Mouse (Mus musculus) lung, postnatal 36 days (tissue): ENCODE results near the gene Dph3.
A peak's percentile ranks its signal among the peaks of the same experiment; 100 is the strongest.

Source experiments
- DNase-seq: peaks from one replicate; pipeline ENCODE4 v3.0.0; 2022; ENCODE audit warnings: mixed read lengths

Gene Dph3

DNA sequence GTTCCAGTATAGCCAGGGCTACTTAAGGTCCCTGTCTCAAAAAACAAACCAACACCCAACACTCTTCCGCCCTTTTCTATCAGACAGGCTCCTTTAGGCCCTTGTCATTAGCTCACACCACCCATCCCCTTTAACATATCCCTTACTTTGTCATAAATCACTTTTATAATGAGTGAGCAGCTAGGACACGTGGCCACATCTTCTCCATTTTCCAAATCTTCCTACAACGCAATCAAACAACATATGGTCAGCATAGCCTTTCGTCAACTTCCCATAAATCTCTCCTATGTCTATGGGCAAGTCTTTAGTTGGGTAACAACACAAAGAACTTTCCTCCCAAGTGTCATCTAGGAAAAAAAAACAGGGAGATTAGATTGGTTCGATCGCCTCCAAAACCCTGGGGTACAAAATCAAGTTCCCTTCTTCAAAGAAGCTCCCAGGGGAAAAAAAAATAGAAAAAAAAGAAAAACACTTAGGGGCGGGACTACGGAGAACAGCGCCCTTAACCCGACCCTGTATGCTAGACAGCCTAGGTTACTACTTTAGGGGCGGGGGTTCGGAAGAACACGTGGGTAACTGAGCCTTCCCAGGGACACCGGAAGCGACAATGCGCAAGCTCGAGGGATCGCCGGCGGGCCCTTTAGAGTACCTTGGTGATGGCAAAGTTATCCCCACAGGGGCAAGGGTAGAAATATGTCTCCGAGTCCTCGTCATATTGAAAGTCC lies 606 bp downstream of the Dph3 start, which contains the start of gene Oxnad1:
TSS of gene Oxnad1 (plus strand) at position 614 of the 725 bp plus-strand sequence.
- DNase-seq: peak; percentile 94

DNA sequence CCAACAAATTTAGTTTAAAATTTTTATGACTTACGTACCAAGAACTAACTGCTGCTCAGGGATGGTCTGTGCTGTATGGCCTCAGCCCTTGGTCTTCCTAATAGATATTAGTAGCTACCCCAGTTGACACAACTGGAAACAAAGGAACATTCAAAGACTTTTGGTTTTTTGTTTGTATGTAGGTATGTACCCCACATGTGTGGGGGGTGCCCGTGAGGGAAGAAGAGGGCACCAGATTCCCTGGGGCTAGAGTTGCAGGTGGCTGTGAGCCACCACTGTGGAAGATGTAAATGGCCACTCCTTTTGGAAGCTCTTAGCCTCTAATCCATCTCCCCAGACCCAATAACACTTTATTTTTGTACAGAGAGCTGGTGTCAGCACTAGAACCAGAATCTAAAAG lies 2.1 kb downstream of the Dph3 start:
- DNase-seq: no peak

DNA sequence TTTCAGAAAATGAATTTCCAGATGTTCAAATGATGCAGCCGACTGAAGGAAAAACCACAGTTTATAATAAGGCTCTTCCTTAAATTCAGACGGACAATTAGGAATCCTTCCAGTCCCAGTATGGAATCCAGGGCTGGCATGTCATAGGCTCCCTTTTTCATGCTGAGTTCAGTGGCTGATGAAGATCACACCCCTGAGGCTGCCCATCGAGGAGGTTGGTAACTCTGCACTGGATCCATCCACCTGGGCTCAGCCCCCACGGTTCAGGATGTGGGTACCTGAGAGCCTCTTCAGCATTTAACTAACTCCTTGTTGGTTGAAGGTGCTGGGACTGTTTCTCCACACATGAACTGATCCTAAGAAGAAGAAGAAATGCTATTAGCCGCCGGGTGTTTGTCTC lies 2.6 kb downstream of the Dph3 start:
- DNase-seq: no peak

DNA sequence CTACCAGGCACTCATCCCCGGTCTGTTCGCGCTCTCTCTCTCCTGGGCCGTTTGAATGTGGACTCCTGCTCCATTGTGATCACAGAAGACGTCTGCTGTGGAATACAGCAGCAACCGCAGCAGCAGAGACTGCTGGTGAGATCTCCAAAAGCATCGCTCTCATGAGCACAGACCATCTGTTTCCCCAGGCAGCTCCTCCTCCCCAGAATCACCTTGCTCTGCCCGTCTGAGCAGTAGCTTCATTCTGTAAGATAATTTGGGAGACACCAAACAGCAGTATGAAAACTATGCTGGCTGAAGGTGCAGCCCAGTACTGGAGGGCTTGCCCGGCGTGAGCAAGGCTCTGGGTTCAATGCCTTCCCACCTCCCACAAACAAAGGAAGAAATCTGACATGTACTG lies 4.5 kb downstream of the Dph3 start:
- no peak for DNase-seq

- peak; percentile 81 for DNase-seq
These were observed 8.5 kb downstream of the Dph3 start for GRCm38 (mm10) chr14:32076896-32077575.

DNA sequence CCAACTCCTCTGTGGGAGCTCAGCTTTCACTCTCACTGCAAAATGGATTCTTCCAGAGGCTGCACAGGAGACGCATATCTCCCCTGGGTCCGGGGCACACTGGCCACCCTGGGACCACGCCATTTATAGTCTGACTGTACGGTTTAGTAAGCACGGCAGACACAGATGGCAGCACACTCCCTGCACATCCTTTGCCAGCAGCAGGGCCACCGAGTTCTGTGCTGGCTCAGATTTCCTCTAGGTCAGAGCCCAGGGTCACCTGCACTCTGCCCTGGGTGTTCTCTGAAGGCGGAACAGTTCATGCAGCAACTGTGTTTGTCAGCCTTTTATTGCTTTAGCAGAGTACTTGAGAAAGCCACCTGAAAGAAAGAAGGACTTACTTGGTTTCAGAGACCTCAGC lies 11.6 kb downstream of the Dph3 start:
- no peak for DNase-seq

DNA sequence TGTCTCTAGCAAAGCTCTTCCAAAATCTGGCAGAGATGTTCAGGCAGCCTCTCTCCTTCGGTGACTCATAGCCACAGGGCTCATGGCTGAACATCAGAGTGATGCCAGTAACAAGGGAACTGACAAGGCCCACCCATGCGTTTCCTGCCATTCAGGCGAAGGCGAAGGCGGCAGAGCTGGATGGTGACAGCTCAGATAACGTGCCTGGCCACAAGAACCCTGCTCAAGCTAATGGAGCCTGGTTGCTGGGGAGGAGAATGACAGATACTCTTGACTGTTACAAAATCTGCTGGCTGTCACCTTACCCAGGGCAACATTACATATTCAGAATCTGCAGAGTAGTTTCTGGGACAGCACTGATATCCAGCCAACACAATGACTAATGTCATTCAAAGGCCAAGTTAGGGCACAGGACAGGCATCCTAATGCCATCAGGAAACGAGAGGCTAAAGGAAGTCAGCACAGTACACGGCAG lies 12.3 kb downstream of the Dph3 start:
- DNase-seq: peak; percentile 69

DNA sequence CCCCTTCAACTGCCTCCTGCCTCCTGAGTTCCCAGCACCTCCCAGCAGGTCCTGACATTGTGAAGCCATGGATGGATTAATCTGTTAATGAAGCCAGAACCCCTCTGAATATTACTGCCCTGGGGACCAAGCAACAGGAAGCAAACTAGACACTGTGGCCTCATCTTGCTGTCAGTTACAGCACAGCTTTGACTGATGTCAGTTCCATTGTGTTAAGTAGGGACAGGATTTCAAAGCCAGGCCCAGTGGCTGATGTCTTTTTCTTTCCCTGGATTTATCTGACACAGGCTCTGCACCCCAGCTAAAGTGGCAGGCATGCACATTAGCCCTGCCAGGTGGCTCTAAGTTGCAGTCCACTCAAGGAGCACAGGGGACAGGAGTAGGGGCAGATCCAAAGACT lies 12.7 kb downstream of the Dph3 start:
- no peak for DNase-seq

- no peak for DNase-seq
These were observed 24.1 kb downstream of the Dph3 start for GRCm38 (mm10) chr14:32061398-32061797.

GRCm38 (mm10) chr14:32057664-32058063 lies 27.9 kb downstream of the Dph3 start:
- no peak for DNase-seq

- DNase-seq: peak; percentile 57
These were observed 28.9 kb downstream of the Dph3 start for GRCm38 (mm10) chr14:32056675-32057074.

GRCm38 (mm10) chr14:32055781-32056180 lies 29.7 kb downstream of the Dph3 start:
- DNase-seq: no peak

- no peak for DNase-seq
These were observed 30.7 kb downstream of the Dph3 start for GRCm38 (mm10) chr14:32054788-32055187.

DNA sequence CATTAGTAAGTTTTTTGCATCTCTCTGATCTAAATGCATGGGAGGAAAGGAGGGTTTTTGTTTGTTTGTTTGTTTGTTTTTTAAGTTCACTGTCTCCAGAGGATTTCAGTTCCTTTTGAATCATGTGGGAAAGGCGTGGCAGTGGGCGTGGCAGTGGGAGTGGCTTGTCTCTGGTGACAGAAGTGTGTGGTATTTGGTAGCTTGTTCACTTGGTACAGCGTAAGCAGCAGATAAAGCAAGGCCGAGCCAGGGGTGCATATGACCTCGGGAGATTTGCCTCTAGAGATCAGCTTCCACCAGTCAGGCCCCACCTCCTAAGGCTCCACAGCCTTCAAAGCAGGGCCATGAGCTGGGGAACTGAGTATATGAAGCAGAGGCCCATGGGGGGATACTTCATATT lies 31.6 kb downstream of the Dph3 start:
- DNase-seq: no peak

GRCm38 (mm10) chr14:32050171-32050570 lies 35.4 kb downstream of the Dph3 start:
- no peak for DNase-seq

GRCm38 (mm10) chr14:32046357-32046756 lies 39.2 kb downstream of the Dph3 start:
- no peak for DNase-seq

- no peak for DNase-seq
These were observed 43.4 kb downstream of the Dph3 start for GRCm38 (mm10) chr14:32042108-32042507.

- DNase-seq: no peak
These were observed 47.8 kb downstream of the Dph3 start for GRCm38 (mm10) chr14:32037661-32038252.

DNA sequence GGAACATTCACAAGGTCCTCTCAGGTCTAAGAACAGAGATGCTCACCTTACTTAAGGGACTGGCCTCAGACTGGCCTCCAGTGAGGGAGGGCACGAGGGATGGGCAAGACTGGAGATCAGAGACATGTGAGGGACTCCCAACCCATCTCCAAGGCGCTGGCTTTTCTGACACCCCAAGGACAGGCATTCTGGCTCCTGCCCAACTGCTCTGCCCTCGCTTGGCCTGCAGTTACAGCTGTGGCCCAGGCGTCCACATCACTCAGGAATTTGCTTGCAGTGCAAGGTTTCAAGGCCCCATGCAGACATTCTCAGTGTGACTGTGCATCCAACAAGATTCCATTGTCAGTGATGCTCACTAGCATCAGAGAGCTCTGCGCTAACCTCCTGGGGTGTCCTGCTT lies 49.0 kb downstream of the Dph3 start:
- no peak for DNase-seq

- DNase-seq: peak; percentile 83
These were observed 53.0 kb downstream of the Dph3 start for GRCm38 (mm10) chr14:32032522-32032921.
